Mouse (Mus musculus) ovary, postnatal 36 days (tissue): ENCODE measurements around the gene Ankrd34a.

Experiments
- DNase-seq: peaks from one replicate; pipeline ENCODE4 v3.0.0; 2022; ENCODE audit warnings: low spot score, mixed read lengths

The Ankrd34a gene

GRCm38 (mm10) chr3:96606618-96607017 is 10.2 kb downstream of the Ankrd34a start:
- no peak for DNase-seq

DNA sequence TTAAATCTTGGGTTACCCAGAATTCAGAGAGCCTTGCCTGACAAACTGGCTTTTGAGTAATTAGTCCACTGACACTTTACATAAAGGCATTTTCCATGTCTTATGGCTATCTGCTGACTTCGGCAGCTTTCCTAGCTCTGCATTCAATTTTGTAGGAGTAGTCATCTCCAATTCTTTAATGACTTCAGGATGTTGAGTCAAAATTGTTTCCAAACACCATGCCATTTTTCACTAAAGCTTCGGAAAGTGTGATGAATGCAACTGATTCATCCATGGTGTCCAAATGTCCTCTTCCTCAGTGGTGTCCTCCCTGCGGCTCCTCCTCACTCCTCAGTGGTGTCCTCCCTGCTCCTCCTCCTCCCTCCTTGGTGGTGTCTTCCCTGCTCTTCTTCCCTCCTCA is 21.5 kb downstream of the Ankrd34a start:
- DNase-seq, result no peak

DNA sequence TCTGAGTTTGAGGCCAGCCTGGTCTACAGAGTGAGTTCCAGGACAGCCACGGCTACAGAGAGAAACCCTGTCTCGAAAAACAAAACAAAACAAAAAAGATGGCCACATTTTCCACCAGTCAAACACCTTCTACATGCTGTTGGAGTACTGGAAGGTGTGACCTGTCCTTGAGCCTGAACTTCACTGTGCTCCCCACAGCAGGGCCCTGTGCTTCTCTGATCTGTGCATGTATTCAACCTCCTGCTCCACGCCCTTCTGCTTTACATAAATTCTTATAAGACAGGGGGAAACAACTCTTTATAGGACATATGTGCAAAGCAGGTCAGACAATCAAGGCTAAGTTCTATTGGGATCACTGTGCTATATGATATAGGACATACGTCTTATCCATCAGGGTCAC is 26.8 kb downstream of the Ankrd34a start:
- DNase-seq, result no peak

DNA sequence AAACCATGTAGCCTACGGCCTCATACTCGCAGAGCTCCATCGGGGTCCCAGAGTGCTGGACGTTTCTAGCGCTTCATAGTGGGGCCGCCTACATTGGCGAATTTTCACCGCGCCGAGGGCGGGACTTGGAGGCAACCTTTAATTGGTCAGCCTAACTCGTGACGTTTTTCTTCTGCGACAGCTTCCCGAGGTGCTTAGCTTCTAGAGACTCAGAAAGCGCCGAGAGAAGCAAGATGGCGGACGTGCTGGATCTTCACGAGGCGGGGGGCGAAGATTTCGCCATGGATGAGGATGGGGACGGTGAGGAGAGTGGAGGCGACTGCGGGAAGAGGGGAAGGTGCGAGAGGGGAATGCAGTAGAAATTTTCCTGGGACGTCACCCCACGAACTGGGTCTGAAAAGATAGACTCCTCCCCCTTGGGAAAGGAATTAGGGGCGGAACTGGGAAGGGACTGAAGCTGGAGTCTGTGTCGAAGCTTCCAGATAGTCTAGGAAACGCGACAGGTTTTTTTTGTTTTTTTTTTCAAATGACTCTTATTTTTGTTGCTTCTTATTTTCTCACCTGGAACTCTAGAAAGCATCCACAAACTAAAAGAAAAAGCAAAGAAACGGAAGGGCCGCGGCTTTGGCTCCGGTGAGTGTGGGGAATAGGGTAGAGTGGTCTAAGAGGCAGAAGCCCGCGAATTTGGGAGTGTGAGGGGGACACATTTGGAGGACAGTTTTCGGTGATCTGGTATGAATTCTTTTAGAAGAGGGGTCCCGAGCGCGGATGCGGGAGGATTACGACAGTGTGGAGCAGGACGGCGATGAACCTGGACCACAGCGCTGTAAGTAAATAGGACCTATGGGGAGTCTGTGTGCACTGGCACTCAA is 33.5 kb downstream of the Ankrd34a start, which contains the start of gene Rbm8a:
TSS of gene Rbm8a (plus strand) at position 205 of the 872 bp plus-strand sequence.
- DNase-seq, result peak; percentile 92

DNA sequence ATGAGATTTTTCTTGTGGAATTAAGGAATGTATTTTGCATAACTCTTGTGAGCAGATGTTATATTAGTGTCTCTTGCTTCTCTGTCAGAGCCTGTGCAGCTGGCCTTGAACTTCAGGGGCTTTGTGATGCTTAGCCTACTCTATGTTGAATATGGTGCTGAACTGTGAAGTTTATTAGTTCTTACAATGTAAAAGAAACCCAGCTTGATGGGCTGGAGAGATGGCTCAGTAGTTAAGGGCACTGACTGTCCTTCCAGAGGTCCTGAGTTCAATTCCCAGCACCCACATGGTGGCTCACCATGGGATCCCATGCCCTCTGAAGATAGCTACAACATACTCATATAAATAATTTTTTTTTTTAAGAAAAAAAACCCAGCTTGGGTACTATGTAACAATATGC is 35.6 kb downstream of the Ankrd34a start:
- no peak for DNase-seq

DNA sequence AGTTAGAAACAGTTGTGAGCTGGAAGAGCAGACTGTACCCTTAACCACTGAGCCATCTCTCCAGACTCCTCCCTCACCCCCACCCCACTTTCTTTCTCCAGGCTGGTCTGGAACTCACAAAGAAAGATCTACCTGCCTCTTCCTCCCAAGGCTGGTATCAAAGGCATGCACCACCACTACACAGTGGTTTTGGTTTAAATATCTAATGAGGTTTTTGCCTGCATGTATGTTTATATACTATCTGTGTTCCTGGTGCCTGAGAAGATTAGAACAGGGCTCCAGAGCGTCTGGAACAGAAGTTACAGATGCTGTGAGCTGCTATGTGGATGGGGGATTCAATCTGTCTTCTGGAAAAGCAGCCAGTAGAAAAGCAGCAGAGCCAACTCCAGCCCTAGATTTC is 37.6 kb downstream of the Ankrd34a start:
- no peak for DNase-seq

DNA sequence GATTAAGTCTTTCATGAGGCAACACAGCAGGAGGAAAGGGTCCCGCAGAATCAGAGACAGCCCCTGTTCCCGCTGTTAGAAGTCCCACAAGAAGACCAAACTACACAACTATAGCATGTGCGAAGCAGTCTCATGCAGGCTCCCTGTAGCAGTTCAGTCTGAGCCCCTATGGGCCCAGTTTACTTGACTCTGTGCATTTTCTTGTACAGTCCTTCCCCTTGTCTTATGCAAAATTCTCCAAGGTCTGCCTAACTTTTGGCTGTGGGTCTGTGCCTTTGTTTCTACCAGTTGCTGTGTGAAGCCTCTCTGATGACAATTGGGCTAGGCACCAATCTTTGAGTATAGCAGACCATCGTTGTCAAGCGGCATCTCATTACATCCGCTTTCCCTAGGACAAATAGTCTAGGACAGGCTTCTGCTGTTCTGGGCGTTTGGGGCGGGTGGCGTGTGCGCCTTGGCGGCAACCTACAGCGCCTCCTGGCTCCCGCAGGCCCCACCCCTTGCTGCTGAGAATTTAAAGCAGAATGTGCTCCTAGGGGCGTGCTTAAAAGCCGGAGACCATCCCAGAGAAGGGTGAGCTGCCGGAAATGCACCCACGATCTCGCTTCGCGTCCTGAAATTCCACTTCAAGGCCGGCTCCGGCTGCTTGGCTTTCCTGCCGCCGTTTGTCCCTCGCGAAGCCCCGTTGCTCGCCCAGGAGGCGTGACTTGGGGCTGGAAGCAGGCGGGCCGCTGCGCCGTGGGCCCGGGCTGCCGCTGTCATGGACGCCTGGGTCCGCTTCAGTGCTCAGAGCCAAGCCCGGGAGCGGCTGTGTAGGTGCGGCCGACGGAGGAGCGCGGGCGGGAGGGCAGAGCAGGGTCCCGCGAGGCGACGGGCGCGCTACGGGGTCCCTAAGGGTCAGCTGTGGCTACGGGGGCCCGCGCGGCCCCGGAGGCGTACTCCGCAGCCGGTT is 38.8 kb downstream of the Ankrd34a start, which contains the start of the genes Pex11b and Gm42957:
TSS of gene Pex11b (plus strand) at position 449 of the 952 bp plus-strand sequence.
TSS of gene Gm42957 (plus strand) at position 547 of the 952 bp plus-strand sequence.
- peak; percentile 90 for DNase-seq

DNA sequence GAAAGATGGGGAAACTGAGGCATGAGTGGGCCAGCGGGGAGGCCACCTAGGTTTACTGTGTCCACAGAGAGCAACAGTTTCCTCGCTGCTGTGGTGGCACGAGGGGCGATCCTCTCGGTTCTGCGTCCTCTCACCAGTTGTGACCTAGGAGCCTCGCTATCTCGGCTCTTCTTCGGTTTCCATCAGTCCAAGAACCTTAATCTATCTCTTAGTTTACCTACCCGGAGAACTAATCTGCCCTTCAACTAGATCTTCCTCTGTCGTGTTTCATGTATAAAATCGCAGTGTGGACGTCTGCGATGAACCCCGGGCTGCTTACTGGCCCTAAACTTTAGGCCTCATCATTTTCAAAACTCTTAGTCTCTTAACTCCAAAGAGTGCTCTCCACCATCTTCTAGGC is 39.5 kb downstream of the Ankrd34a start:
- no peak for DNase-seq

- DNase-seq, result no peak
These were observed 40.0 kb downstream of the Ankrd34a start for GRCm38 (mm10) chr3:96636448-96636847.

DNA sequence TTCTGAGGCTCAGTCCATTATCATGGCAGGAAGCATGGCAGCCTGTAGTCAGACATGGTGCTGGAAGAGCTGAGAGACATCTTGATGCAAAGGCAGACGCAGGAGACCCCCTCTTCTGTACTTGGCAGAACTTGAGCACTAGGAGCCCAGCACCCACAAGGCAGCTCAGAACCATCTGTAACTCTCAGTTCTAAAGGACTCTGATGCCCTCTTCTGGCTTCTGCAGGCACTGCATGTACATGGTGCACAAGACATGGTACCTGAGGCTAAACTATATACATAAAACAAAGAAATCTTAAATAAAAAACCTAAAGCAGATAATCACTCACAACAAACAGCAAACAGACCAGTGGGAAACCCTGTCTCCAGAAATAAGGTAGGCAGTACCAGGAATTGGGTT is 42.8 kb downstream of the Ankrd34a start:
- DNase-seq, result peak; percentile 46

DNA sequence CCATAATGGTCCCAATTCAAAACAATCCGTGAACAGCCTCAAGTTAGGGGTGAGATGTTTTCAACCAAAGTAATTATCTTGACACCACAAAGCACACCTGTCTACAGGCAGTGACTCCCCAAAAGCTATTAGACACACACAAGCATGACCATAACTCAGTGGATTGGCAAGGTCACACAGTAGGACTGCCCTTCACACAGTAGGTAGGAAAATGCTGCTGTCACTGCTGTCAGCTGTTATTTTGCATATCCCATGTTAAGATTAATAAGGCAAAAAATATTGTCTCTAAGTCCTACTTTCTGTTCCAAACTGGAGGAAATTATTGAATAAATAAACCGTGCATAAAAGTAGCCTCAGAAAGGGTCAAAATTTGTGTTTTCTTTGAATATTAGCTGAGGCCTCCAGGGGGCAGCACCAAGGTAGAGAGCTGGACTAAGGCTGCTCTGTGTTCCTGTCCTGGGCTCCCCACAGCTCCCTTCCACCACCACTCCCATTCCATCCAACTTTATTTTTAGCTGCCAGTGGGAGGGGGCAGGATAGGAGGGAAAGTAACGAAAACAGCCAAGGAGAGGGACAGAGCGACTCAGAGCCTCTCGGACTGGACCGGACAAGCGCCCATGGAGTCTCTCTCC is 48.7 kb downstream of the Ankrd34a start, which contains the start of gene Itga10:
TSS of gene Itga10 (plus strand) at position 567 of the 632 bp plus-strand sequence.
- DNase-seq, result peak; percentile 29

GRCm38 (mm10) chr3:96647365-96647764 is 50.9 kb downstream of the Ankrd34a start:
- no peak for DNase-seq
